Mouse (Mus musculus) left cerebral cortex, postnatal 4 days (tissue): ENCODE measurements around the gene Poc1b. TPM values are rescaled to one million over a fixed set of nuclear protein-coding genes. Genes with fewer than 3 reads are reported as not detected.
"Not testable (repeated sequence)": the region's sequence is repeated elsewhere in the genome, so short reads cannot be mapped to it uniquely, and the experiment has no call there.

ENCODE experiments used
- DNase-seq: peaks from one replicate; pipeline ENCODE4 v3.0.0-alpha.2; 2022
- intact Hi-C: fragments of 180-260 bp; cut with DNase I; formaldehyde crosslinking; loops from one replicate; pipeline ENCODE4 v1.15.1; 2025
- total RNA-seq, 2 experiments: library from RNA; stranded (reverse); gene quantifications; 2 replicates each; pipeline ENCODE4 v1.2.3; 2021

The Poc1b gene
- total RNA-seq, 2 experiments from 2014 or later: 13.3 to 14.8 TPM

GRCm38 (mm10) chr10:99214421-99215299 is 107.8 kb downstream of the Poc1b start:
- intact Hi-C loops: no loop called here
- no peak for DNase-seq

DNA sequence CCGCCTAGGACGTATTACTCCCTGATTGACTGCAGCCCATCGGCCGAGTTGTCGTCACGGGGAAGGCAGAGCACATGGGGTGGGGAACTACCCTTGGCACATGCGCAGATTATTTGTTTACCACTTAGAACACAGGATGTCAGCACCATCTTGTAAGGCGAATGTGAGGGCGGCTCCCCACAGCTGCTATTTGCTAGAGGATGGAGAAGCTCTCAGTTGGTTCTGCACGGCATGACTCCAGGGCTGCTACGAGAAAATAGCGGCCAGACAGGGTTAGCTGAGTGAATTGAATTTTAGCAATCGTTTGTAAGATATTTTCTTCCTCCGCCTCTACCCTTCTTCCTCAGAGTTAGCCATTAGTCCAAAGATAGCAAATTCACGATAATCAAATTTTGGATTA is 109.7 kb downstream of the Poc1b start:
- DNase-seq, intact Hi-C loops: not testable (repeated sequence)

- intact Hi-C loops: no loop called here
- DNase-seq: no peak
Measured at GRCm38 (mm10) chr10:99221540-99221939, 114.7 kb downstream of the Poc1b start.

GRCm38 (mm10) chr10:99222726-99223125 is 115.9 kb downstream of the Poc1b start:
- intact Hi-C loops: no loop called here
- DNase-seq: no peak

DNA sequence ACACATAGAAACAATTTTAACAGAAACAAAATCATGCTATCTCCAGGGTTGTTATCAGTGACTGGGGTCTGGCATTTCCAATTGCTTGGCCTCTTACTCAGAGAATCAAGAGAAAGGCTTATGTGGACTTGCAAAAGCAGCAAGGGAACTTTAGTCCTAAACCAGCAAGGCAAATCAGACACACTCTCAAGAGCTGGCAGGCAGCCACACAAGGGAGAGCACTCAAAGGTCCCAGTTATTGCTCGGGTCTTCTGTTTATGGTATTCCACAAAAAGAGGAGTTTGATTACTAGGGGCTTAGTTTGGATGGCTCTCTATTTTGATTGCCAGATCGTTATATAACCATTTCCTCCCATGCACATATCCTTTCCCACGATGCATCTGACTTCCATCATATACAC is 117.4 kb downstream of the Poc1b start:
- no peak for DNase-seq
- intact Hi-C loops: no loop called here

- intact Hi-C loops: no loop called here
- no peak for DNase-seq
Measured at GRCm38 (mm10) chr10:99226782-99227181, 119.9 kb downstream of the Poc1b start.

- intact Hi-C loops: no loop called here
- no peak for DNase-seq
Measured at GRCm38 (mm10) chr10:99227968-99228864, 121.4 kb downstream of the Poc1b start.

- intact Hi-C loops: no loop called here
Measured at GRCm38 (mm10) chr10:99229031-99229684, 122.3 kb downstream of the Poc1b start.

GRCm38 (mm10) chr10:99232518-99233227 is 125.8 kb downstream of the Poc1b start:
- DNase-seq: no peak
- intact Hi-C loops: no loop called here

More at GRCm38 (mm10) chr10:99229031-99229684, 122.3 kb downstream of the Poc1b start:
- no peak for DNase-seq

GRCm38 (mm10) chr10:99234336-99234735 is 127.5 kb downstream of the Poc1b start:
- intact Hi-C loops: no loop called here
- DNase-seq: no peak

DNA sequence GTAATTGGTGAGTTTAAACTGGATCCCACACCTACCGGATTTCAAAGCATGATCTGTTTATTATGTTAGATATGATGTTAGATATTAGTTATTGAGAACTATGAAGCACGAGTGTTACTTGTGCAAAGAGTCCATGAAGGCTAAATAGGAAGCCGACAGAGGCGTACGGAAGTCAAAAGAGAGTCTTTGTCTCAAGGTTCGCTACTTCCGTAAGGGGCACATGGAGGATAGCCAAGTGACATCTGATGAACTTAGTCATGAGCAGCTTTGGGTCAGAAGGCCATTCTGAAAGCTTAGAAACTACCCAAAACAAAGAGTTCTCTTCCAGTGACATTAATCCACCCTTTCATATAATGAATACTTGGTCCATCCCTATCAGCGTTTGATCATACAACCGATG is 128.2 kb downstream of the Poc1b start:
- intact Hi-C loops: no loop called here
- no peak for DNase-seq

- intact Hi-C loops: no loop called here
Measured at GRCm38 (mm10) chr10:99237205-99237832, 130.5 kb downstream of the Poc1b start.

DNA sequence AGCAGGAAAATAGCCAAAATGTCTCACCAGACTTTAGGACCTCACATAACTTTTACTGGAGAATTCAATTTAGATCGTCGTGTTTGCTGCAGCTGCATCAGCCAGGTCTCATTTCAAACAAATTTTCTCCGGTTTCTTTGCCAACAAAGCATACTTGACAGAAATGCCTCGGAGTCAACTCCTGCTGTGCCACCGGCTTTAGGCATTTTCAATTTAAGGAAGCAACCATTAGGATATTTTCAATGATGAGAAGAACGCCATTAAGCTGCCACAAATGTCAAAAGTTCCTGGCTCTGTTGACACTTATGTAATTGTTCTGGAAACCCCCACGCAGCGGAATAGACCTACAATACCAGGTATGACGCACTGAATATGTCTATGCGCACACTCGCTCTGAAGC is 131.7 kb downstream of the Poc1b start:
- intact Hi-C loops: no loop called here
- DNase-seq: no peak

More at GRCm38 (mm10) chr10:99237205-99237832, 130.5 kb downstream of the Poc1b start:
- no peak for DNase-seq

GRCm38 (mm10) chr10:99241284-99241828 is 134.5 kb downstream of the Poc1b start:
- no peak for DNase-seq
- intact Hi-C loops: no loop called here

DNA sequence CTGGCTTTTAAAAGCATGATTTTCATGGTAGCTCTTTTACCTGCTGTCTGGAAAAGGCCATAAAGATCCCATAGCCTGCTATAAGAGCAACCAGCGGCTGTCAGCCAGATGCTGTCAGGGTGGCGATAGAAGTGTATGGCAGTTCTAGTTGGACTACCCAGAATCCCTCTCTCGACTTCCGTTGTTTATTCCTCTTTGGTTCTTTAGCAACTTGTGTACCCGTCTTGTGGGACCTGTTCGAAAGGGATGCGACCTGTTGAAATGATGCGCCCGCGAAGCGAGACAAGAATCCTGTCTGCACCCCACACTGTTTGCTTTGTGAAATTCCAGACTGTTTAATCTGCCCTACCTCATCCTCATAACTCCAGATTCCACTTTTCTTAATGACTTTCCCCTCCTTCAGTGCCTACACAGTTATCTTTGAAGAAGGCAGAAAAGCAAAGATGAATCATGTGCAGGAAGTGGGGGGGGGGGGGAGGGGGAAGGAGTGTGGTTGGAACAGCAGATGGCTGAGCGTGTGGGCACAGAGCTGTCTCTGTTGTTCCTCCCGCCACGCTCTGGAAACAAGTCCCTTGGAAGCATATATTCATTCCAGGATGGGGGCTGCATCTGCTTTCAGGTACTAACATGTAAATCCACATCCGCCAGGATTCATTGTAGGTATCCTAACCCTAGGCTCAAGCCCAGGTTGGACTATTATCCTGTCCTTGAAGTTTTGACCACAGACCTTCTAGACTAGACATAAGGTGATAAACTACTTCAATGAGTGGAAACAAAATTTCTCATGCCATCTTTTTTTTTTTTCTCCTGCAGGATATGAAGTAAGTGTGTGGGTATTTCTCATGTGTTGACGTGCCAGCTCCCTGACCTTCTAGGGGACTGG is 135.2 kb downstream of the Poc1b start:
- intact Hi-C loops: no loop called here
- DNase-seq: no peak

- intact Hi-C loops: no loop called here
Measured at GRCm38 (mm10) chr10:99242721-99243120, 135.9 kb downstream of the Poc1b start.

GRCm38 (mm10) chr10:99243907-99244489 is 137.2 kb downstream of the Poc1b start:
- intact Hi-C loops: no loop called here
- DNase-seq: no peak

More at GRCm38 (mm10) chr10:99242721-99243120, 135.9 kb downstream of the Poc1b start:
- no peak for DNase-seq

DNA sequence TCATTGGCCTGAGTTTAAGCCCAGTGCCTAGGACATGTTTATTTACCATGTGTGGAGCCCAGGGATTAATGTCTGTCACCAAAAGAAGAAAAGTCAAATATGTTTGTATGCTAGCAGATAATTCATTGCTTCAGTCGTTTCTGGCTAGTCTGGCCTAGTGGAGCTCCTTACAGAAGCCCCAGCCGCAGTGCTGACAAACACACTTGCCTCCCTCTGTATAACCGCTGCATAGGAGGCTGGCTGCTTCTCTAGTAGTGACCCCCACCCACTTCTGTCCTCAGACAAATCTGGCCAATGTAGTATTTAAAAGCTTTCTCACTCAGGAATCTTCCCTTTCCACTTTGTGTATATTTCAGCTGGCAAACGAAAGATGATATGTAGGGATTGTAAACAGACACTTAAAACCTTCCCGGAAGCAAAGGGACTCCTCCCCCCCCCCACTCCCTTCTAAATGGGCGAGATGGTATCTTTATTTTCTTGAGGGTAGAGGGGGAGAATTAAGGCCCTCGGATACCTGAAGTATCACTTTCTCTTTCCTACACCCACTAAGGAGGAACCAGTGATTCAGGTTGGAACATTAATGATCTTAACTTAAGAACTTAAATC is 137.9 kb downstream of the Poc1b start:
- no peak for DNase-seq
- intact Hi-C loops: no loop called here
